Mouse (Mus musculus) heart, adult 2 months (tissue): Measurements from ENCODE around the gene Exosc1. TPM values are rescaled to one million over a fixed set of nuclear protein-coding genes. Genes with fewer than 3 reads are reported as not detected.
A peak's percentile ranks its signal among the peaks of the same experiment; 100 is the strongest.

ENCODE experiments used
- DNase-seq, 2 experiments: peaks; one replicate each; pipeline ENCODE4 v3.0.0; 2021
- H3K27ac ChIP-seq: fragments of 200-600 bp; 2 replicates; pipeline ENCODE4 v1.8.1; 2022
- H3K27me3 ChIP-seq: fragments of 200-500 bp; 2 replicates; pipeline ENCODE4 v1.6.1; 2012; ENCODE audit warnings: mild to moderate bottlenecking, low read length, inconsistent platforms, mixed read lengths; ENCODE audit not compliant: control insufficient read depth, insufficient read depth
- H3K36me3 ChIP-seq: fragments of 200-500 bp; 2 replicates; pipeline ENCODE4 v1.6.1; 2012; ENCODE audit warnings: low read length, inconsistent platforms; ENCODE audit not compliant: control insufficient read depth, insufficient read depth
- H3K4me1 ChIP-seq: fragments of 200-500 bp; 2 replicates; pipeline ENCODE4 v1.6.1; 2011; ENCODE audit warnings: low read length; ENCODE audit not compliant: control insufficient read depth, insufficient read depth
- H3K4me3 ChIP-seq: fragments of 200-600 bp; 2 replicates; pipeline ENCODE4 v1.8.1; 2022
- H3K79me2 ChIP-seq: fragments of 200-500 bp; replicated peaks from 2 replicates; pipeline ENCODE4 v1.6.1; 2012; ENCODE audit warnings: mild to moderate bottlenecking, inconsistent platforms, low read length, moderate library complexity, mixed read lengths; ENCODE audit not compliant: control insufficient read depth, insufficient read depth
- H3K9ac ChIP-seq: fragments of 200-500 bp; 2 replicates; pipeline ENCODE4 v1.6.1; 2012; ENCODE audit warnings: low read depth, mild to moderate bottlenecking, control low read depth, inconsistent platforms, low read length, mixed read lengths
- CTCF ChIP-seq: fragments of 200-600 bp; IDR thresholded peaks from 2 replicates; pipeline ENCODE4 v1.8.1; 2022; ENCODE audit warnings: antibody characterized with exemption, mild to moderate bottlenecking, moderate library complexity
- EP300 ChIP-seq: fragments of 200-500 bp; IDR thresholded peaks from 2 replicates; pipeline ENCODE4 v1.6.1; 2011; ENCODE audit warnings: low read depth, low read length, control low read depth; ENCODE audit not compliant: insufficient read depth
- POLR2A ChIP-seq: fragments of 200-500 bp; IDR thresholded peaks from 2 replicates; pipeline ENCODE4 v1.6.1; 2011; ENCODE audit warnings: mild to moderate bottlenecking, low read depth, low read length, control low read depth; ENCODE audit not compliant: insufficient read depth
- WGBS: fragments of 180-500 bp; shearing (Covaris S2); methylation state at CpG from one replicate; pipeline ENCODE4 v1.1.7; 2018; 5-methylcytosine and 5-hydroxymethylcytosine counted together
- intact Hi-C: fragments of 180-260 bp; cut with DNase I; formaldehyde crosslinking; loops from one replicate; pipeline ENCODE4 v1.15.1; 2025
- polyA plus RNA-seq: library from polyadenylated mRNA; depleted of rRNA; stranded (reverse); fragments of >200 nt; gene quantifications from 2 replicates; pipeline ENCODE4 v1.2.3, GENCODE M21; 2012
- total RNA-seq, 2 experiments: library from RNA; stranded (reverse); gene quantifications; 2 replicates each; pipeline ENCODE4 v1.2.3; 2021

Exosc1 gene
- total and polyA plus RNA-seq, 3 experiments, result 9.8 to 13.9 (median 13.2) TPM

GRCm38 (mm10) chr19:41905246-41905645, 28.0 kb downstream of the Exosc1 start:
- no peaks in the 10 kb centered on the region for H3K36me3 ChIP-seq
- WGBS, result 91% methylated on average over 2 of the region's 2 CpGs
- no peak for TF ChIP-seq POLR2A
- TF ChIP-seq CTCF, result no peak
- no peak for TF ChIP-seq EP300
- H3K79me2 ChIP-seq, result no peaks in the 10 kb centered on the region
- no peak overlapping the region for H3K9ac ChIP-seq
- intact Hi-C loops, result no loop called here
- H3K27me3 ChIP-seq, result no peaks in the 10 kb centered on the region
- no peak overlapping the region for H3K4me3 ChIP-seq
- H3K4me1 ChIP-seq, result no peaks in the 10 kb centered on the region
- no peak for DNase-seq
- H3K27ac ChIP-seq, result no peak overlapping the region

GRCm38 (mm10) chr19:41902848-41903593, 30.2 kb downstream of the Exosc1 start:
- Histone ChIP-seq H3K27me3 (no peaks in the 10 kb centered on the region), H3K9ac (no peak overlapping the region), H3K4me1 (no peaks in the 10 kb centered on the region), H3K79me2 (no peaks in the 10 kb centered on the region), H3K36me3 (no peaks in the 10 kb centered on the region), H3K4me3 (no peak overlapping the region), H3K27ac (no peak overlapping the region)
- intact Hi-C loops, result no loop called here
- TF ChIP-seq CTCF (no peak), POLR2A (no peak), EP300 (no peak)
- 61% methylated on average over 10 of the region's 10 CpGs for WGBS
- no peak for DNase-seq

- WGBS, result 47% methylated on average over 2 of the region's 2 CpGs
- no peaks in the 10 kb centered on the region for H3K79me2 ChIP-seq
- no peaks in the 10 kb centered on the region for H3K4me1 ChIP-seq
- no peak for DNase-seq
- H3K27ac ChIP-seq, result no peak overlapping the region
- no peaks in the 10 kb centered on the region for H3K27me3 ChIP-seq
- TF ChIP-seq CTCF, result no peak
- TF ChIP-seq EP300, result no peak
- TF ChIP-seq POLR2A, result no peak
- H3K36me3 ChIP-seq, result no peaks in the 10 kb centered on the region
- no peak overlapping the region for H3K4me3 ChIP-seq
- intact Hi-C loops, result no loop called here
- H3K9ac ChIP-seq, result no peak overlapping the region
Measured at GRCm38 (mm10) chr19:41901696-41902095, 31.5 kb downstream of the Exosc1 start.

GRCm38 (mm10) chr19:41900495-41901090, 32.6 kb downstream of the Exosc1 start:
- H3K9ac ChIP-seq, result no peak overlapping the region
- H3K27ac ChIP-seq, result no peak overlapping the region
- H3K4me3 ChIP-seq, result no peak overlapping the region
- H3K36me3 ChIP-seq, result no peaks in the 10 kb centered on the region
- intact Hi-C loops, result no loop called here
- no peak for DNase-seq
- no peaks in the 10 kb centered on the region for H3K27me3 ChIP-seq
- 80% methylated on average over 8 of the region's 8 CpGs for WGBS
- TF ChIP-seq POLR2A, result no peak
- TF ChIP-seq EP300, result no peak
- no peak for TF ChIP-seq CTCF
- H3K79me2 ChIP-seq, result no peaks in the 10 kb centered on the region
- no peaks in the 10 kb centered on the region for H3K4me1 ChIP-seq

- H3K27ac ChIP-seq, result no peak overlapping the region
- H3K4me3 ChIP-seq, result no peak overlapping the region
- no peaks in the 10 kb centered on the region for H3K36me3 ChIP-seq
- H3K9ac ChIP-seq, result no peak overlapping the region
- TF ChIP-seq EP300 (no peak), CTCF (peak; percentile 76), POLR2A (no peak)
- H3K4me1 ChIP-seq, result 0 out of 2 replicates have a peak, but pooled peaks cover 1% of the 10 kb centered on the region
- H3K27me3 ChIP-seq, result no peaks in the 10 kb centered on the region
- peak in 1 of 2 experiments; percentile 23 for DNase-seq
- WGBS, result 51% methylated on average over 4 of the region's 4 CpGs
- intact Hi-C loops, result loop anchor here (1.0 to 5.0 kb wide), 2 partner anchors 33 to 127 kb away; partner anchors contain the start of genes Exosc1 and Zdhhc16
- no peaks in the 10 kb centered on the region for H3K79me2 ChIP-seq
Measured at GRCm38 (mm10) chr19:41898860-41899259, 34.4 kb downstream of the Exosc1 start.

GRCm38 (mm10) chr19:41896319-41896711, 36.9 kb downstream of the Exosc1 start:
- TF ChIP-seq POLR2A (no peak), CTCF (no peak), EP300 (no peak)

More at GRCm38 (mm10) chr19:41896319-41896711, 36.9 kb downstream of the Exosc1 start:
- DNase-seq, result no peak
- Histone ChIP-seq H3K4me1 (0 out of 2 replicates have a peak, but pooled peaks cover 1% of the 10 kb centered on the region), H3K27ac (peak overlapping the region; percentile 68), H3K79me2 (no peaks in the 10 kb centered on the region), H3K36me3 (no peaks in the 10 kb centered on the region), H3K27me3 (no peaks in the 10 kb centered on the region), H3K4me3 (peak overlapping the region; percentile 69), H3K9ac (peak overlapping the region; percentile 4; the same call in 1 of the 2 replicates)
- WGBS, result 13% methylated on average over 18 of the region's 18 CpGs
- intact Hi-C loops, result loop anchor here (5.0 kb wide), 1 partner anchor 36 kb away; the partner anchor contains the start of genes Exosc1 and Zdhhc16
